Comparison of ENCODE assay signal across 9 mouse cellular contexts in genomic region chr4:154012132-154012882, GRCm38 (mm10). TPM values are rescaled to one million over a fixed set of nuclear protein-coding genes. Genes with fewer than 3 reads are reported as not detected.
A peak's percentile ranks its signal among the peaks of the same experiment; 100 is the strongest.
DNase-seq lines count a peak whose midpoint lies in the region; ATAC-seq and TF ChIP-seq lines count a peak whose summit lies in the region.
"Had no signal": no experiment of that assay in that cellular context is flagged by ENCODE, and none has a peak within 500 bp of the region (broad histone marks: within the 10 kb centered on the region; RNA-seq: fewer than 3 reads in every experiment).

No protein-coding gene starts in this region.

- TF ChIP-seq CTCF in bone marrow, adult 2 months (IDR thresholded peaks at IDR 0.05; ENCODE audit: control insufficient read depth, insufficient read depth, low read length): no peak

- H3K36me3 ChIP-seq in liver, embryonic 16.5 days (ENCODE audit: control insufficient read depth, insufficient read depth): peaks cover 24% of the 10 kb centered on the region
- peaks cover 25% of the 10 kb centered on the region; the same call in 1 of the 2 replicates for H3K36me3 ChIP-seq in stomach, embryonic 14.5 days (ENCODE audit: control insufficient read depth, insufficient read depth, low read length)

- ATAC-seq in cerebellum, adult (ENCODE audit: insufficient number of reproducible peaks, low FRiP score, low TSS enrichment): no peak
- ATAC-seq in liver, embryonic 16.5 days (ENCODE audit: low read depth): peak; percentile 2; the same call in 1 of the 2 replicates
- no peak for ATAC-seq in stomach, embryonic 14.5 days (ENCODE audit: insufficient number of reproducible peaks, insufficient read depth, low FRiP score, low read depth)

- H3K4me3 ChIP-seq in bone marrow, adult 2 months (replicated peaks; ENCODE audit: control insufficient read depth, low read depth, low read length): peak overlapping the region; percentile 81
- H3K4me3 ChIP-seq in liver, embryonic 16.5 days (ENCODE audit: low read depth, low read length): peak overlapping the region; percentile 97
- H3K4me3 ChIP-seq in stomach, embryonic 14.5 days (ENCODE audit: low read depth, low read length): peak overlapping the region; percentile 96

- no peaks in the 10 kb centered on the region for H3K27me3 ChIP-seq in liver, embryonic 16.5 days (ENCODE audit: control insufficient read depth, insufficient read depth, low read depth, low read length)
- H3K27me3 ChIP-seq in stomach, embryonic 14.5 days (ENCODE audit: control insufficient read depth, insufficient read depth, low read length): no peaks in the 10 kb centered on the region

- H3K27ac ChIP-seq in bone marrow, adult 2 months (ENCODE audit: control insufficient read depth, insufficient read depth, low read depth, low read length, poor library complexity): peak overlapping the region; percentile 35; the same call in 1 of the 2 replicates
- H3K27ac ChIP-seq in liver, embryonic 16.5 days (ENCODE audit: low read length): peak overlapping the region; percentile 74
- H3K27ac ChIP-seq in stomach, embryonic 14.5 days (ENCODE audit: low read length): no peak overlapping the region; the same call in 1 of the 2 replicates

- 1% methylated on average over 55 of the region's 55 CpGs for WGBS in bone marrow, adult 2 months
- WGBS in liver, embryonic 16.5 days (ENCODE audit: insufficient replicate concordance): under 1% methylated on average over 55 of the region's 55 CpGs
- WGBS in stomach, embryonic 14.5 days: 2% methylated on average over 53 of the region's 55 CpGs

- H3K4me1 ChIP-seq in bone marrow, adult 2 months (ENCODE audit: control insufficient read depth, insufficient read depth, low read length): peaks cover 7% of the 10 kb centered on the region
- peaks cover 20% of the 10 kb centered on the region for H3K4me1 ChIP-seq in liver, embryonic 16.5 days (ENCODE audit: control insufficient read depth, low read depth, low read length)
- H3K4me1 ChIP-seq in stomach, embryonic 14.5 days (ENCODE audit: control insufficient read depth, insufficient read depth, low read length): peaks cover 14% of the 10 kb centered on the region

- peak overlapping the region; percentile 87 for H3K4me2 ChIP-seq in liver, embryonic 16.5 days (ENCODE audit: low read depth, low read length)
- H3K4me2 ChIP-seq in stomach, embryonic 14.5 days (replicated peaks; ENCODE audit: low read depth, low read length): peak overlapping the region; percentile 95

- peak; percentile 38 for DNase-seq in cerebellum, adult 11-12 months
- peak; percentile 25 for DNase-seq in 3134 (ENCODE audit: extremely low read depth, insufficient read length, low spot score)
- DNase-seq in heart, postnatal 10 days: peak; percentile 26 to 39
- DNase-seq in gastrocnemius, adult 8-10 months (ENCODE audit: low spot score in 2 of 2): no peak

- no peak for TF ChIP-seq POLR2A in bone marrow, adult 2 months (IDR thresholded peaks at IDR 0.05; ENCODE audit: borderline replicate concordance, control insufficient read depth, low read depth, low read length)

- peak overlapping the region; percentile 91 for H3K9ac ChIP-seq in liver, embryonic 16.5 days (ENCODE audit: low read depth, low read length)
- peak overlapping the region; percentile 95 for H3K9ac ChIP-seq in stomach, embryonic 14.5 days (replicated peaks; ENCODE audit: low read depth, low read length)

- intact Hi-C loops in heart, postnatal 10 days (cut with DNase I): loop anchor here (1.0 to 5.0 kb wide), 2 partner anchors 37 to 55 kb away; partner anchors contain the start of genes A430005L14Rik, Cep104 and Dffb

- no peaks in the 10 kb centered on the region for H3K9me3 ChIP-seq in liver, embryonic 16.5 days (replicated peaks; ENCODE audit: control insufficient read depth, low read length)
- no peaks in the 10 kb centered on the region for H3K9me3 ChIP-seq in stomach, embryonic 14.5 days (ENCODE audit: control insufficient read depth, low read depth, low read length)

RNA-seq across cellular contexts. Expression of gene Lrrc47, which starts 0.8 kb away (rescaled TPM):
- 26.3 and 28.8 TPM in 2 replicates for polyA plus RNA-seq in bone marrow, adult 2 months (2011; ENCODE audit: insufficient read depth, insufficient read length, low replicate concordance, missing spikeins)
- total RNA-seq in heart, postnatal 10 days (2021): 10 to 100 TPM; 38.6 to 42.2 TPM
- 11.8 and 12.2 TPM in 2 replicates for polyA plus RNA-seq in liver, embryonic 16.5 days (2015; fragmentation: Nextera tagmentation; extraction: Ambion mirVana)
- polyA plus RNA-seq in stomach, embryonic 14.5 days (2014; fragmentation: Nextera tagmentation; extraction: Ambion mirVana): 10.4 and 12.0 TPM in 2 replicates
- total RNA-seq in gastrocnemius, adult 8-10 months (2022): 10 to 100 TPM; 19.4 to 29.8 (median 25.0) TPM

RNA-seq across cellular contexts. Expression of gene Smim1, which starts 13.7 kb away (rescaled TPM):
- 67.7 and 73.2 TPM in 2 replicates for polyA plus RNA-seq in bone marrow, adult 2 months (2011; ENCODE audit: insufficient read depth, insufficient read length, low replicate concordance, missing spikeins)
- total RNA-seq in heart, postnatal 10 days (2021): 10 to 100 TPM in 1 of 2 experiments, 1 to 10 TPM in 1; 8.6 to 10.3 TPM
- polyA plus RNA-seq in liver, embryonic 16.5 days (2015; fragmentation: Nextera tagmentation; extraction: Ambion mirVana): 271 and 290 TPM in 2 replicates
- polyA plus RNA-seq in stomach, embryonic 14.5 days (2014; fragmentation: Nextera tagmentation; extraction: Ambion mirVana): 36.0 and 40.2 TPM in 2 replicates
- total RNA-seq in gastrocnemius, adult 8-10 months (2022): 1 to 10 TPM in 3 of 4 experiments, under 1 TPM in 1; 0.46 to 3.4 (median 1.4) TPM

RNA-seq across cellular contexts. Expression of gene Ccdc27, which starts 30.2 kb away (rescaled TPM):
- not detected in 2 replicates for polyA plus RNA-seq in bone marrow, adult 2 months (2011; ENCODE audit: insufficient read depth, insufficient read length, low replicate concordance, missing spikeins)
- not detected for total RNA-seq in heart, postnatal 10 days (2021)
- polyA plus RNA-seq in liver, embryonic 16.5 days (2015; fragmentation: Nextera tagmentation; extraction: Ambion mirVana): 0.04 TPM in 1 of 2 replicates, not detected in the other
- not detected in 2 replicates for polyA plus RNA-seq in stomach, embryonic 14.5 days (2014; fragmentation: Nextera tagmentation; extraction: Ambion mirVana)
- not detected for total RNA-seq in gastrocnemius, adult 8-10 months (2022)
- total RNA-seq: left cerebral cortex, postnatal 25 days had no signal

RNA-seq across cellular contexts. Expression of gene Cep104, which starts 37.3 kb away (rescaled TPM):
- 7.9 and 11.1 TPM in 2 replicates for polyA plus RNA-seq in bone marrow, adult 2 months (2011; ENCODE audit: insufficient read depth, insufficient read length, low replicate concordance, missing spikeins)
- 10 to 100 TPM; 23.6 to 24.4 TPM for total RNA-seq in heart, postnatal 10 days (2021)
- polyA plus RNA-seq in liver, embryonic 16.5 days (2015; fragmentation: Nextera tagmentation; extraction: Ambion mirVana): 5.3 and 5.6 TPM in 2 replicates
- polyA plus RNA-seq in stomach, embryonic 14.5 days (2014; fragmentation: Nextera tagmentation; extraction: Ambion mirVana): 15.0 and 16.9 TPM in 2 replicates
- 10 to 100 TPM; 28.2 to 34.0 (median 28.5) TPM for total RNA-seq in gastrocnemius, adult 8-10 months (2022)

RNA-seq across cellular contexts. Expression of gene Dffb, which starts 37.4 kb away (rescaled TPM):
- polyA plus RNA-seq in bone marrow, adult 2 months (2011; ENCODE audit: insufficient read depth, insufficient read length, low replicate concordance, missing spikeins): 5.7 and 15.7 TPM in 2 replicates
- total RNA-seq in heart, postnatal 10 days (2021): 1 to 10 TPM; 4.7 to 4.8 TPM
- polyA plus RNA-seq in liver, embryonic 16.5 days (2015; fragmentation: Nextera tagmentation; extraction: Ambion mirVana): 6.7 and 6.9 TPM in 2 replicates
- 11.6 and 13.7 TPM in 2 replicates for polyA plus RNA-seq in stomach, embryonic 14.5 days (2014; fragmentation: Nextera tagmentation; extraction: Ambion mirVana)
- 1 to 10 TPM in 2 of 4 experiments, under 1 TPM in 2; 0.83 to 2.2 (median 1.1) TPM for total RNA-seq in gastrocnemius, adult 8-10 months (2022)

Comparison
In these comparisons a context has a peak if more than half of its experiments do, and no peak if none do; other contexts are left out.
1. DNase-seq: peak in cerebellum, adult 11-12 months (single experiment), 3134 (single experiment) and heart, postnatal 10 days (2 of 2); none in gastrocnemius, adult 8-10 months (0 of 2).
2. Peak in every context shown above with its lines, with median percentiles within 50 percentile points of each other: H3K4me3 ChIP-seq.